Mouse (Mus musculus) small intestine, adult 2 months (tissue): Measurements from ENCODE around the gene Thy1.

Experiments used
- CTCF ChIP-seq: fragments of 200-500 bp; IDR thresholded peaks from 2 replicates; pipeline ENCODE4 v1.5.1; 2012; ENCODE audit warnings: low read depth, mild to moderate bottlenecking, control low read depth, inconsistent platforms, low read length, moderate library complexity, mixed read lengths; ENCODE audit not compliant: insufficient replicate concordance, insufficient read length; ENCODE audit errors: extremely low read depth
- POLR2A ChIP-seq: fragments of 200-500 bp; IDR thresholded peaks from 2 replicates; pipeline ENCODE4 v1.6.1; 2012; ENCODE audit warnings: low read depth, mild to moderate bottlenecking, control low read depth, inconsistent platforms, low read length, moderate library complexity

DNA sequence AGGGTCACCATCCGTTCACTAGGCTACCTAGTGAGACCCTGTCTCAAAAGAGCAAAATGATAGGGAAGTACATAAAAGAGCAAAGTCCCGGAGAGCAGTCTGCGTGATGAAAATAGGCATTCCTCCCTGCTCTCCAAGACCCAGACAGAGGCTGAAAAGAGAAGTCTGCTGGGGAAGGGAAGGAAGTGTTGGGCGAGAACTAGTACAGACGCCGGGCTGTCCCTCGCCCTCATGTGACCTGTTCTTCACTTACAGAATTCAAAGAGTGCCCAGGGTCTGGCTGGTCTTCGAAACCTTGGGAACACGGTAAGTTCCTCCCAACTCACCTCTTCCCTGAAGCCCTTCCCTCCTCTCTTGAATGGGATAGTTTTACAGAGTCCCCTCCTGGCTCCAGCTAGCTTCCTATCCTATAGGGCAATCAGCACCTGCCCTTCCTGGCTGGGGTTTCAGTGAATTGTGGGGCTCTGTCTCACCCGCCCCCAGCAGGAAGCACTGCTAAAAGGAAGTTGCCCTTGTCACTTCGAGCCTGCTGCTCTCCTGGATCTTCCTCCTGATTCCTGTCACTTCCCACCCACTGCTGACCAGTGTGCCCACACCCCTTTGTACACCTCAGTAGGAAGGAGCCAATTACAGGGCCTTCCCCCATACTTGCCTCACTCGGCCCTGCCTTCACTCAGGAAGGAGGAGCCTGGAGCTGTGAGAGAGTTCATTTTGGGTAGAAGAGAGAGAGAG, 45.9 kb downstream of the Thy1 start:
- TF ChIP-seq CTCF, result no peak
- no peak for TF ChIP-seq POLR2A
